Mouse (Mus musculus) mouse embryonic stem cell (cell line): ENCODE data around the gene Immt.

ENCODE experiments used
- in situ Hi-C, 2 experiments: fragments of 300-500 bp; cut with MboI; formaldehyde crosslinking; loops; 1 replicate in 1 of 2; 3 replicates in 1 of 2; pipeline ENCODE4 v1.14.3; 2019 to 2020; ENCODE audit warnings: low sequenced_read_pairs in 2 of 2, low pct_unique_long_range_greater_than_20kb in 1 of 2, mixed read lengths in 1 of 2; ENCODE audit not compliant: unreplicated experiment in 1 of 2

Immt gene

DNA sequence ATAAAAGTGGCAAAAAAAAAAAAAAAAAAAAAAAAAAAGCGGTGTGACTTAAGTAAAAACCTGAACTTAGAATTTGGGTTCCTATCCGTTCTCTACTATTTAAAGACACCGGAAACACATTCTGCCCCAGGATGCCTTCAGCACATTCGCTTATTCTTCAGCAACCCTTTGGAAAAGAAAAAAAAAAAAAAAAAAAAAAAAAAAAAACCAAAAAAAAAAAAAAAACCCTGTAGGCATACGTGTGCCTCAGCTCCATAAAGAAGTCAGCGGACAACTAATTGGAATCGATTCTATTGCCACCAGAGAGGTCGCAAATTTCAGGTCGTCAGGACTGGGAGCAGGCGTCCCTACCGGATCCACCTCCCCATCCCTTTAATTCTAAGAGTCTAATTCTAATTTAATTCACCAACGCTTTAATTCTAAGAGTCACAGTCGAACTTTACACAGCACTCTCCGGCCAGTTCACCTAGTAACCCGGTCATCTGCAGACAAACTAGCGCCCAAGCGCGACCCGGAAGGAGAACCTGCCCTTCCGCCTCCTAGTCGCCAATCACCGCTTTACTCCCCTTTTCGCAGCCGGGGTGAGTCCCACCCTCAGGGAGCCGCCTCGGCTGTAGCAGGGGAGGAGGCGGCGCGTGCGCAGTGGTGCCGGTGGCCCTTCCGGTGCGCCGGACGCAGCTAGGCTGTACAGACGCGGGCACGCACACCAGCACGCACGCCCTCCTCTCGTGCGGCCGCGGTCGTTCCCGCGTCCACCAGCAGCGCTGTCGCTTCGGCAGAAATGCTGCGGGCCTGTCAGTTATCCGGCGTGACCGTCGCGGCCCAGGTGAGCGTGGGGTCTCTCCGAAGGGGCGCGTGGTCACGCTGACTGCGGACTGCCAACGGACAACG is at the start of gene Immt:
Gene Immt (plus strand): TSS at position 642 of the 891 bp plus-strand sequence.
- in situ Hi-C loops, result no loop called here

DNA sequence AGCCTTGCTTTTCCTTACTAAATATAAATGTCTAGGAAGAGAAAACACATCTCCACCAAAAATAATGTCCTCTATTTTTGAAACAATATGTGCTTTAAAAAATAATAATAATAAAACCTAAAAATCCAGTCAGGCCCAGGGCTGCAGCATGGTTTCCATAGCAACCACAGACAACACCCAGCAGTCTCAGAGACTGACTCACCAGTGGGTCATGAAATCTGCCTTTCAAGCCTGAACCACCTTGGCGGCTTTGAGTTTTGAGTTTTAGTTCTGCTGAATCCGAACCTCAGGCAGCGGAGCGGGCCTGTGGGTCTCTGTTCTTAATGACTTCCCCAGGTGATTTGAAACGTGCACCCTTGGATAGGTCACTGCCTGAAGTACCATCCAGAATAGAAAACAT is 48.0 kb upstream of the Immt start:
- in situ Hi-C loops, result loop anchor here in 1 of 2 experiments (25.0 kb wide), 1 partner anchor 621 kb away; no protein-coding TSS in a partner anchor

DNA sequence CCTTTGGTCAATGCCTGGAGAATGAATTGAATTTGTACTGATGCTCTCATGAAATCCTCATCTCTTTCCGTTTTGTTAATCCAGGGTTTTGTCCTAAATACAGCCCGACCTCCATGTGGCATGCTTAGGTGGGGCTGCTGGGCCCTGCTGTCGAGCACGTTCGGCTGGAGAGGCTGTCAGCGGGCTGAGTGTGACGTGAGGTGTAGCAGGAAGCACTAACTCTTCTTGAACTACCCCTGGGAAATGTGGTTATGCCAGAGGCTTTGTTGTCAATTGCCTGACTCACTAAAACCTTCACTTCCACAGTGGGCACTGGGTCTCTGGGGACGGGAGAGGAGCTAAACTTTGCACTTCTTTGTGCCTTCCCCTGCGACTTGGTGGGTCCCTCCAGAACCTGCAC is 42.8 kb upstream of the Immt start:
- in situ Hi-C loops, result loop anchor here in 1 of 2 experiments (25.0 kb wide), 1 partner anchor 626 kb away; no protein-coding TSS in a partner anchor

DNA sequence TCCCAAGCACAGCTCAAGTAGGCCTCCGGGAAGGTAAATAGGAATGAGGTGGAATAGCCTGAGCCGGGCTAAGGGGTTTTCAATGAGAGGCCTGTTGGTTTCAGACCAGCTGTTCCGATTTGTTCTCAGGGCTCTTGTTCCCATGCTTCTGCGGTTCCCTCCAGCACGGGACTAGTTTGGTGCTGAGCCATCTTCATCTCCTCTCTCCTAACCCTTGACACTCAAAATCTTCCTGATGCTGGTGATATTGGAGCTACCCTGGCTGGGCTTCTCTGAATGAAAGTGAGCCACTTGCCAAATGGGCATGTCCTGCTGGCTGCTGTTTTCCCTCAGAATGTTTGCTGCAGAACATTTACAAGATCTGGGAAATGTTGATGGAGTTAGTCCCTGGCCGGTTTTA is 39.4 kb upstream of the Immt start:
- in situ Hi-C loops, result loop anchor here in 1 of 2 experiments (25.0 kb wide), 1 partner anchor 629 kb away; no protein-coding TSS in a partner anchor

DNA sequence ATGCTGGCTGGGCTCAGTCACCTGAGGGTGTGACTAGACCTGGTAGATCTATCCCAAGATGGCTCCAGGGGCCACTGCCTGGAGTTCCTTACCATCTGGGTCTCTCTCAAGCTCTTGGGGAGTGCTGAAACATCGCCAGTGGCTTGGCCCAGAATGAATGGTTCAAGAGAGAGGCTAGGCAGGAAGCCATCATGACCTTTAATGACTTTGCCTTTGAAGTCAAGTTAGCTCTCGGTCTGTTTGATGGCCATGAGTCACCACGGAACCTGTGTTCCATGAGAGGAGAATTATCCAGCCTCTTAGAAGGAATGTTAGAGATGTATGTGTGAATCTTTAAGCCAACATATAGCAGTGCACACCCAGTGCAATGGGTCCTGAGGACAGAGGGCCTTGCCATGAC is 31.7 kb upstream of the Immt start:
- in situ Hi-C loops, result loop anchor here in 1 of 2 experiments (25.0 kb wide), 1 partner anchor 637 kb away; no protein-coding TSS in a partner anchor

DNA sequence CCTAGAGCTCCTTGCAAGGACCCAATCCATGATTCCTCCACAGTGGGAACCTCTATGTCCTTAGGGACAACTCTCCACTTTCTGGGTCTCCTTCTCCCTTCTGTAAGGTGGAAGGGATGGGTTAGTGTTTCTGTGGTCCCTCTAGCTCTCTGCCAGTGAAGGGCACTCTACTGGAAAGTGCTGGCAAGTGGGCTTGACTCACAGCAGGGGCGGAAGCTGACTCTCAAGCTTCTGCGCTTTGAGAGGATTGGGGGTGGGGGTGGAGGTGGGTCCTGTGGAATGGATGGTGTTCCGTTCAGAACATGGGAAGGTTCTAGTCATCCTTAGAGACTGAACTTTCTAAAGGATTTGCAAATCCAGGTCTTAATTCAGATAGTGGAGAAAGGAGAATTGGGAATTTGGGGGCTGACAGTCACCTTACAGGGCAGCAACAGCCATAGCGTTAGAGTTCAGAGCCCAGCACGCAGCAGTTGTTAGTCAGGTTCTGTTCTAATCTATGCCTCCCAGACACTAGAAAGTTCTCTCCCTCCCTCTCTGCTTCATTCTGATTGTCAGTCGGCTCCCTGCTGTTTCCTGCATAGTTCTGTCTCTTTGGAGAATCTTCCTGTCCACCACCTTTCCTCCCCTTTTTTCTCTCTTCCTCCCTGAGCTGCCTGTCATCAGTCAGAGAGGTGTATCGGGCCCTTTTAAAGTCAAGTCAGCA is 30.0 kb upstream of the Immt start:
- in situ Hi-C loops, result loop anchor here in 1 of 2 experiments (25.0 kb wide), 2 partner anchors 489 to 639 kb away; partner anchors contain the start of genes Cd8b1 and Smyd1

DNA sequence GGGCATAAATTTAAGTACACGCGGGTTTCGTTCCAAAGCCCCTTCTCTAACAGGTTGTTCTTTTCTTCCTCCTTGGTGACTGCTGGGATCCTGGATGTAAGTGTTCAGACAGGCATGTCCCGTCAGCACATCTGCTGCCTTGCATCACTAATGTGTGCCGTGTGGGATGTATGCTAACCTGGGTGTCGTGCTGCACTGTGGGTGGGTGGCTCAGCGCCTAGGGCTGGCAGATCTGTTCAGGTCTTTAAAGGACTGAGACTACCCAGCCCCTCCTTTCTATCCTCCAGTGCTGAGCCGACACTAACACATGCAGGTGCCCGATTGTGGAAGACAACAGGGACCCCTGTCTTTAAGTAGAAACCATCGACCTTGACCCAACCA is 29.4 kb upstream of the Immt start:
- in situ Hi-C loops, result loop anchor here in 1 of 2 experiments (25.0 kb wide), 2 partner anchors 489 to 639 kb away; partner anchors contain the start of genes Cd8b1 and Smyd1

DNA sequence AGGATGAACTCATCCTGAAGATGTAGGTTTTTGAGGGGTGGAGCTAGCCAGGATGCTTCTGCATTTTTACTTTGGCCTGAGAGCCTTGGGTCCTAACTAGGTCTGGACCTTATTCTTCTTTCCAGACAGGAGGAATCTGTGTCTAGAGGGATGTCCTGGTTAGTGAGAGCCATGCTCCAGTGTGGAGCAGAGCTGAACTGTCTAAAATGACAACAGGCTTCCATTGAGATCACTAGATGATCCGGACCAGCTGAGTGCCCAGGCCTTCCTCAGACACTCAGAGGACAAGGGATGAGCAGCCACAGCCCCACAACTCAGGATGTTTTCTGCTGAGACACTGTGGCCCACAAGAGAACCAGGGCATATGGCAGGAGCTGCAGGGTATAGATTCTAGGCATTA is 27.5 kb upstream of the Immt start:
- in situ Hi-C loops, result loop anchor here in 1 of 2 experiments (25.0 kb wide), 2 partner anchors 491 to 641 kb away; partner anchors contain the start of genes Cd8b1 and Smyd1

DNA sequence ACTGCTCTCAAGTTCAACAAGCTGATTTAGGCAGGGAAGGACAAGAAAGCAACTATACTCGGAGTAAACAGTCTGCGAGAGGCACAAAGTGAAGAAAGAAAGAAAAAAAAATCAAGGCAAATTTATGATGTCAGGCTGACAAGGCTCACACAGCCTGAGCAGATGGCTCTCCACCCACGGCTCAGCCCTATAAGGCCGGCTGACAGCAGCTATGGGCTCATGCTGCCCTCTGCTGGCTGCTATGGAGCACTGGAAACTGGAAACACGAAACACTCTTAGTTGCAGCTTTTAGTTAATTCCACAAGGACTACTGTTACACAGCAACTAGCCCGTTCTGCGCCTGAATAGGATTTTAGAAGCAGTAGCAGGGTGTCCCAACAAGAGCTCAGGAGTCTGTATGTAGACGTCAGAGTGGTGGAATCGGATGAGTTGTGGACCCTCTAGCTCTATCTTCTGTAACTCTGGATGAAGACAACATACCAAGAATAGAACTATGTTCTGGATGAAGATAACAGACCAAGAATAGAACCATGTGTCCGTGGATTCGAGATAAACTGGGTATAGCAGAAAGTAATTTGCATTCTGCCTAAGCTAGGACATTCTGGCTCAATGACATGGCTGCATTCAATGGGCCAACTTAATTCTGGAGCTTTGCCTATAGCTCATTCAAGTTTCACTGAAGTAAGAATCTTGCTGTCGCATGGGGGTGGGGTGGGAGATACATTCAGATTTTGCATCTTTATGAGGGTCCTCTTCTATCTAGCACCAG is 26.9 kb upstream of the Immt start:
- in situ Hi-C loops, result loop anchor here in 1 of 2 experiments (25.0 kb wide), 2 partner anchors 492 to 642 kb away; partner anchors contain the start of genes Cd8b1 and Smyd1

DNA sequence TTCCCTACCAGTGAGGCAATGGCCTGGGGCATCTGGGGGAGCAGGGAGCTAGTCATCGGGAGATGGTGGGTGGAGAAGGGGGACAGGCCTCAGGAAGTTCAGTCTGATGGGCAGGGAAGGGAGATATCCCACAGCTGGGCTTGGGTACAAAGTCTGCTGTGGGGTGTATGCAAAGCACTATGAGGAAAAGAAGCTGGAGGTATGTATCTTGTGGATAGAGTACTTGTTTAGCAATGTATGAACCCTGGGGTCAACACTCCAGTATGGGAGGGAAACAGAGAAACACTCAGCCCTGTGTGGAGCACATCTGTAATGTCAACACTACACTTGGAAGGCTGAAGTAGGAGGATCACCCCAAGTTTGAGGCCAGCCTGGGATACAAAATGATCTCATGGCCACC is 24.4 kb upstream of the Immt start:
- in situ Hi-C loops, result loop anchor here in 1 of 2 experiments (25.0 kb wide), 2 partner anchors 494 to 644 kb away; partner anchors contain the start of genes Cd8b1 and Smyd1

DNA sequence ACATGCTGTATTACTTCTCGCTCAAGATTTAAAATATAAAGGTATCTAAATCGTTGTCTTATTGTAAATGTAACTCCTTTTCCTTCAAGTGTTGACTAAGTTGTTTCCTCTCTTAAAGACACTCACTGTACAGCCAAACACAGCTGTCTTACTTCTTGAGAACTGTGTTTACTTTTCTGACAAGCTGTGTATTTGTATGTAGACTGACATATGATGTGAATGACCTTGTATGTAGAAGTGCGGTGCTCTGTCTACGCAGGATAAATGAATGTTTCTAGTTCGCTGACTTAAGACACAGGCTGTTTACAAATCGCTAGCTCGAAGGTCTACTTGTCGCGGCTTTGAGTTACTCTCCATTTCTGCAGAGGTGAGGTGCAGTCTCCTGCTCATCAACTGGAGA is 21.2 kb upstream of the Immt start:
- in situ Hi-C loops, result loop anchor here in 1 of 2 experiments (25.0 kb wide), 2 partner anchors 498 to 648 kb away; partner anchors contain the start of genes Cd8b1 and Smyd1

DNA sequence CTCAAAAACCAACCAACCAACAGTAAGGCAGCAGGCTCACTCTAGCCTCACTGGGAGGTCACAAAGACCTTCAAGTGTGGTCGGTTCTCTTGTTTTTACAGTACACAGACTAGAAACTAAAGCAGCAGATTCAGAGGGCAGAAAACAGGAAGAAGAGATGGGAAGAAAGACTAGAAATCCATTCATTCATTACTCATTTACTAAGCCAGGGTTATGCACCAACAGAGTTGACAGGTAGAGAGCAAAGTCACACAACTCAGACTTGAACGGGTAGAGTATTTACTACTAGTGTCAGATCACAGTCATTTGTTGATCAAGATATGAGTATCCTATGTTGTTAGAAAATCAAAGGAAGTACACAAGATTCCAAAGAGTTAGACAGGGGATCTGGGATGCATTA is 18.3 kb upstream of the Immt start:
- in situ Hi-C loops, result loop anchor here in 1 of 2 experiments (25.0 kb wide), 2 partner anchors 501 to 651 kb away; partner anchors contain the start of genes Cd8b1 and Smyd1

DNA sequence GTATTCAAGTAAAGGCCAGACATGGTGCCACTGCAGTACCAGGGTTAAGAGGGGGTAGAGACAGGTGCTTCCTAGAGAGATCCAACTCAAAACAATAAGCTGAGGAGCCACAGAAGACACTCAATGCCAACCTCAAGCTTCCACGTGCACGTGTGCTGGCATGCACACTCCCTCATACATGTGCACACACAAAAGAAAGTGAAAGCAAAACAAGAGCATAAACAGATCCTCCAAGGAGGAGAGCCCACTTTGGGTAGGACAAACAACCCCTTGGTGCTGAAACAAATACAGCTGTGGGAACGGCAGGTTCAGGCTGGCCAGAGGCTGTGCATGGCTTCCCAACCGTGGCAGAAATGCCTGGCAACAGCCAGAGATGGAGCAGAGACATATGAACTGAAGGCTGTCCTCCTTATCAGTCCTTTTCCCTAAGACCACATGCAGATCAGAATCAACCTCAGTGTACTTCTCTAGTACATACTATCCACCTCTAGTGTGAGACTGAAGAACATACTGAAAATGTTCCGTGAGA is 11.3 kb upstream of the Immt start:
- in situ Hi-C loops, result loop anchor here in 1 of 2 experiments (25.0 kb wide), 2 partner anchors 508 to 658 kb away; partner anchors contain the start of genes Cd8b1 and Smyd1

DNA sequence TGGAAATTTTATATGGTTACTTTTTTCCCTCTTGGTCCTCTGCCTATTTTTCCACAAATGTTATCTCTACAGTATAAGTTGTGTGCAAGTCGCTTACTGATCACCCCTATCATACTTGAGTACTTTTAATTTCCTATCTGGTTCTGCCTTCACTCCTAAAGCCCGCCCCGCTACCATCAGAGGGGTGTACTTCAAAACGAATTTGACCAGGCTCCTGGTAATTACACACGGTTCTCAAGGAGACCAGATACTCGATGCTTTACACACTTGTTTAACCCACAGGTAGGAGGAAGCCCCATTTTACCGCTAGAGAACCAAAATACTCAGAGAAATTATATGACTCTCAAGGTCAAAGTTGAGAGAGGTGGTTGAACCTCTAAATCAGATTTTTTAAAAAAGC is 8.0 kb upstream of the Immt start:
- in situ Hi-C loops, result loop anchor here in 1 of 2 experiments (25.0 kb wide), 2 partner anchors 511 to 661 kb away; partner anchors contain the start of genes Cd8b1 and Smyd1

DNA sequence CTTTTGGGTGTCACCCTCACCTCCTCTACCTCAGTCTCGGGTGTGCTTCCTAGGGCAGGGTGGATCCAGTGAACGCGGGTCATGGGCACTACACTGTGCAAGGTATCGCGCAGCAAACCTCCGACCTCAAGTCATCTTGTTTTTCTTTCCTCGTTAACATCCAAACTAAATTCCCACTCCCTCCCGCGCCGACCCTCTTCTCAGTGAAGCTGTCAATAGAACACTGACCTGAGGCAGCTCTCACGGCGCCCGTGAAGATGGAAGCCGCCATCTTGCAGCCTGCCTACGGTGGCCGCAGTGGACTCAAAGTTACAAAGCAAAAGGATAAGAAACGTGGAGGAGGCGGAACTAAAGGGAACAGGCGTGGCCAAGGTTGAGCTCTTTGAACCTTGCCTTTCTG is 7.6 kb upstream of the Immt start:
- in situ Hi-C loops, result loop anchor here in 1 of 2 experiments (25.0 kb wide), 2 partner anchors 511 to 661 kb away; partner anchors contain the start of genes Cd8b1 and Smyd1

DNA sequence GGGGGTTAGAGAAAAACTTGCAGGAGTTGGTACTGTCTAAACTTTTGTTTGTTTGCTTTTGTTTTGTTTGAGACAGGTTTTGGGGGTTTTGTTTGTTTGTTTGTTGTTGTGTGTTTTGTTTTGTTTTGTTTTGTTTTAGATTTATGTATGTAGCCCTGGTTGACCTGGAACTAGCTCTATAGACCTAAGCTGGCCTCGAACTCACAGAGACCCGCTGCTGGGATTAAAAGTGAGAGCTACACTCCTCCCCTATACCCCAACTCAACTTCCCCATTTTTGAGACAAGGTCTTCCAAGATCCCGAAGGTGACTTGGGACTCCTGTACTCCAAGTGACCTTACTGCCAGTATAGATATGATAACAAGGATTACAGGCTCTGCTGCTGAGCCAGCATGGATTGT is 7.2 kb upstream of the Immt start:
- in situ Hi-C loops, result loop anchor here in 1 of 2 experiments (25.0 kb wide), 2 partner anchors 512 to 662 kb away; partner anchors contain the start of genes Cd8b1 and Smyd1

DNA sequence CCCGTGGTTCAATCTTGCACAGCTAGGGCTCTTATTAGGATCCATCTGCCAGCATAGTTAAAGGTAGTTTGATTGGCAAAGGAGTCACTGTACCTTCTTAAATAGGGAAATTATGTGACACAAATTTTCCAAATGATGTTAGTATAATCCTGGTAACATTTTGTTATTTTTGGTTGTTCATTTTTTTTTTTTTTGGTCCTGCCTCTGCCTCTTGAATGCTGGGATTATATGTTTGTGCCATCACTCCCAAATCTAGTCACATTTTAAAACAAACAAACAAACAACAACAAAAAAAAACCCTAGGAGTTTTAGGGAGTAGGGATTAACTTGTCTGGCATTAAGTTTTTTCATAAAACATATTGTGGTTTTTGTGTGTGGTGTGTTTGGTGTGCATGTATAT is 4.3 kb upstream of the Immt start, which contains the start of gene Mrpl35:
Gene Mrpl35 (minus strand): TSS at position 101 of the 400 bp plus-strand sequence.
- in situ Hi-C loops, result no loop called here
